Mouse (Mus musculus): ENCODE measurements around the gene Smg6. TPM values are rescaled to one million over a fixed set of nuclear protein-coding genes. Genes with fewer than 3 reads are reported as not detected.

Smg6 gene
- 10 to 100 TPM; 16.0 to 17.5 TPM for total RNA-seq (2021)

- intact Hi-C loops (cut with DNase I): loop anchor here (5.0 kb wide), 1 partner anchor 242 kb away; the partner anchor contains the start of gene Hic1
- DNase-seq (ENCODE audit: low spot score): peak; percentile 86
Measured at GRCm38 (mm10) chr11:74925577-74926387, at the start of gene Smg6, which contains the start of gene Srr. TSS of gene Smg6 (plus strand) at chr11:74925823. TSS of gene Srr (minus strand) at chr11:74925948.

- peak; percentile 44 for DNase-seq (ENCODE audit: low spot score)
- intact Hi-C loops (cut with DNase I): no loop called here
Measured at GRCm38 (mm10) chr11:74876801-74877200, 48.8 kb upstream of the Smg6 start.

- intact Hi-C loops (cut with DNase I): no loop called here
- DNase-seq (ENCODE audit: low spot score): no peak
Measured at GRCm38 (mm10) chr11:74880999-74881398, 44.6 kb upstream of the Smg6 start.

DNA sequence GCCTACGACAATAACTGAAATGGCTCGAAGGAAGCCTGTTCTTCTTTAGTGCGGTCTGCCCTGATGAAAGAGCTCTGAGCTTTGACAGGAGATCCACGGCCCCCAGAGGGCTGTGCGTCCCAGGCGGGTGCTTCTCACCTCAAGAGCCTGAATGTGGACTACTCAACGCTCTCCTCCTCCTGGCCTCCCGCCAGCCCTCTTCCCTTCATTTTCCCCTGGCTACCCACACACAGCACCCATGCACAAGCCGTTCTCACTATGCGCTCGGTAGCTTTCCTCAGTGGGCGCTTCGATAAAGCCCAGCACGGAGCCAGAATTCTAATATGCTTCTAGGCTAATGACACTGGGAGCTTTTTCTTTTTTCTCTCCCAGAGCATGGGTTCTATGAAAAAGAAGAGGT is 43.6 kb upstream of the Smg6 start:
- DNase-seq (ENCODE audit: low spot score): no peak
- intact Hi-C loops (cut with DNase I): no loop called here

DNA sequence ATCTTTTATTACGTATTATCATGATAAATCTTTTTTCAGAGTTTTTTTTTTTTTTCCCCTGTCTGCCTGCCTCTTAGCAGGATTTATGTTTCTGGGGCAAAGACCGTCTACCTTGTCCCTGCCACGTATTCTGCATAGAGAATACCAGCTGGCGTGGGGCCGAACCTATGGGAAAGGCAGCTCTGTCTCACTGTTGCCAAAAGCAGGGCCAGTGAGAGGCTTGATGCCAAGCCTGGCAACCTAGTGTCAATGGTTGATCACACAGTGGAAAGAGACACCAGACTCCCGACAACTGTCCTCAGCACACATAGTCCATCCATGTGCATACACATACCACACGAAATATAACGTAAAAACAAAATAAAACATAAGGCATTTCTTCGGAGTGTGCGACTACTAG is 42.5 kb upstream of the Smg6 start:
- DNase-seq (ENCODE audit: low spot score): no peak
- intact Hi-C loops (cut with DNase I): no loop called here

GRCm38 (mm10) chr11:74894619-74895018 is 31.0 kb upstream of the Smg6 start:
- DNase-seq (ENCODE audit: low spot score): no peak
- intact Hi-C loops (cut with DNase I): no loop called here

DNA sequence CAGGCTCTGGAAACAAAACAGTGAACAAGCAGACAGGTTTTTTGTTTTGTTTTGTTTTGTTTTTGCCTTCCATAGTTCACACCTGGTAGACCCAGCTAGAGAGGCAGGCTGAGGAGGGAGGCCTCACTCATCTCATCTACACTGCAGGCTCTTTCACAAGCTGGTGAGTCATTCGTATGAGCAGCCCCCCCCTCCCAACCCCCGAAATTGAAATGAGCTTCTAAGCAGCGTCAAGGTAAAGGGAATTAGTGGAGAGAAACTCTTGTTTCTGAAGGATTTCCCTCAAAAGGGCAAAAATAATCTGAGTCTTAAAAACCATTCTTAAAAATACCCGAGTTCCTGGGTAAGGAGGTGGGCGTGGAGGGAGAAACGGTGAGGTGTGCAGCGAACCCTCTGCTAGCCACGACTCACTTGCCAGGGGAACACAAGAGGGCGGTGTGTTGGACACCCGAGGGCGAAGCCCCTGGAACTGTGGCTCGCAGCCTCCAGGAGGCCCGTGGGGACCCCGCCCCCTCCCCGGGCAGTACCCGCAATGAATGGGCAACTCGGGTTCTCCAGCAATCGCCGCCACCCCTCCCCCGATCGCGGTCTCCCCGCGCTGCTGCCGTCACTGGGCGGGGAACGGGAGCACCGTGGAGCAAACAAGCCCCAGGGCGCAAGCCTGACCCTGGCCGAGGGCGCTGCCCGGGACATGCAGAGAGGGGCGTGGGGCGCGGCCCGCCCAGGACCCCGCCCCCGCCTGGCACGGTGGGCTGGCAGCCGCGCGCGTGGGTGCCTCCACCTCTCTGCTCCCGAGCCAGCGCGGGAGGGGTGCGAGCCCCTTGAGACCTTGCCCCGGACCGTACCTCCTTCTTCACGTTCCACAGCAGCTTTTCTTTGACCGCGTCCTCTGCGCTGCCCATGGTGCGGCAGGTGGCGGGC is 29.4 kb upstream of the Smg6 start:
- intact Hi-C loops (cut with DNase I): no loop called here
- DNase-seq (ENCODE audit: low spot score): peak; percentile 34

DNA sequence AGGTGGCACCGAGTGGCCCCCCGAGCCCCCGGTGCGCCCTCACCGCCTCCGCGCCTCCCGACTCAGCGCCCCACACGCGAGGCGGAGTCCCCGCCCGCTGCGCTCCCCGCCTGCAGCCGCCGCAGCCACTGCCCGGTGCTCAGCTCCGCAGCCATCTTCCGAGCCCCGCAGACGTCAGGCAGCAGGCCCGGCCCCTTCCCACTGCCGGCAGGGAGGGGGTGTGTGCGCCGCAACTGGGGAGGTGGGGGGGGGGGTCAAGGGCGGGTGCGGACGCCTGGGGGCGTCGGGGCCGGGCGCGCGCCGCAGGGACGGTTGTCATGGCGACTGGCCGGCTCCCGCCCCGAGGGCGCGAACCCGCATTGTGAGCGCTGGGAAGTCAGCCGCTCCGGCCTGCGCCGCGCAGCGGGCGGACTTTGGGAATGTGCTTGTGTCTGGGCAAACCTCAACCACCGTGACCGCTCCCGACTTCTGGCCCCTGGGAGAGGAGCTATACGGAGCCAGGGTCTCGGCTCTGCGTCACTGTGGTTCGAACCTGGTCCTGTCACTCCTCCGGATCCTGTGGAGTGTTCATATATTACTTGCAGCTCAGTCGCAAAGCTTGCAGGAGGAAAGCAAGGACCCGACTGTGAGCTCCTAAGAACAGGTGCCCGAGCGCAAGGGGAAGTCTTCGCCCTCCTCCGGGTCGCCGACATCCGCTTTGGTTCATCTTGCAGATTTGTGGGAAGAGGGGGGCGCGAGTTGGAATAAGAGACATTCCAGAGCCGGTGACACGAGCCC is 28.5 kb upstream of the Smg6 start, which contains the start of gene Sgsm2:
Gene Sgsm2, minus strand, starts transcription at position 160 of the 777 bp plus-strand sequence.
- peak; percentile 44 for DNase-seq (ENCODE audit: low spot score)
- intact Hi-C loops (cut with DNase I): no loop called here

- DNase-seq (ENCODE audit: low spot score): peak; percentile 84
- intact Hi-C loops (cut with DNase I): no loop called here
Measured at GRCm38 (mm10) chr11:74897678-74898516, 27.7 kb upstream of the Smg6 start, which contains the start of gene Tsr1. TSS of gene Tsr1 (plus strand) at chr11:74898071.

GRCm38 (mm10) chr11:74898517-74898827 is 27.2 kb upstream of the Smg6 start:
- DNase-seq (ENCODE audit: low spot score): no peak
- intact Hi-C loops (cut with DNase I): no loop called here

DNA sequence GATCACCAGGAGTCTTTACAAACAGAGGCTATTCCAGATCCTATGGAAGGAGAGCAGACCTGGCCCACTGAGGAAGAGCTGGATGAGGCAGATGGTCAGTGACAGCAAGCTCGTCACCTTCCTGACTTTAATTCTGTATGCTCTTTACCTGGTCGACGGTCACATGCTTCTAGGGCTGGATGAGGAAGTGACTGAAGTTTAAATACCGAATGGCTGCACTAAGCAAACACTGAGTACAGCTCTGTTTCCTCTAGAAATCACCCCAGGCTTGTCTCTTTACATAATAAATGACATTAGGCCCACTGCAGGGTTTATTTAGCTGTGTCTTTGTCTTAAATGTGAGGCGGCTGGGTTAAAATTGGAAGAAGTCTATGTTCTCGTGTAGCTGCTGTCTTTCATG is 24.1 kb upstream of the Smg6 start:
- intact Hi-C loops (cut with DNase I): no loop called here
- DNase-seq (ENCODE audit: low spot score): no peak

DNA sequence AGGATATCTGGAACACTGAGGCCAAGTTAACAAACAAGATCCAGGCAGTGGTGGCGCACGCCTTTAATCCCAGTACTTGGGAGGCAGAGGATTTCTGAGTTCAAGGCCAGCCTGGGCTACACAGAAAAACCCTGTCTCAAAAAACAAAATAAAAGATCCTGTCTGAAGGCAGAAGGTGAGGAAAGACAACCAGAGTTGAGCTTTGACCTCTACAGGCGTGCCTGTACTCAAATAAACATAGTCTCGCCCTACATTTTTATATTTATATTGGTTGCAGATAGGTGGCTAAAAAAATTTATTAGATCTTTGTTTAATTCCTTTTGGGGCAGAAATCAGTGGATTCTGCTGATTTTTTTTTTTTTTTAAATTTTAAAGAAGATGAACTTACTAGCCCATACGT is 23.2 kb upstream of the Smg6 start:
- DNase-seq (ENCODE audit: low spot score): no peak
- intact Hi-C loops (cut with DNase I): no loop called here

DNA sequence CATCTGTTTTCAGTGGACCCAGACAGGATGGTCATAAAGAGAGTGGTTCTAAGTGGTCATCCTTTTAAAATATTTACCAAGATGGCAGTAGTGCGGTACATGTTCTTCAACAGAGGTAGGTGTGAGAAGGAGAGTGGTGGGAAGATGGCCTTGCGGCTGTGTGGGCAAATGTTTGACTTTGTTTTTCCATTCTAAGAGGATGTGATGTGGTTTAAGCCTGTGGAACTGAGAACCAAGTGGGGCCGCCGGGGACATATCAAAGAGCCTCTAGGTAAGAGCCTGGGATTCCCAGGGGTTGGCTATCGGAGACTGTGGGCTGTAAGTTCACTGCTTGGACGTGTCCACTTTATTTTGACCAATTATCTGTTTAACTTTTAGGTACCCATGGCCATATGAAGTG is 17.8 kb upstream of the Smg6 start:
- intact Hi-C loops (cut with DNase I): no loop called here

DNA sequence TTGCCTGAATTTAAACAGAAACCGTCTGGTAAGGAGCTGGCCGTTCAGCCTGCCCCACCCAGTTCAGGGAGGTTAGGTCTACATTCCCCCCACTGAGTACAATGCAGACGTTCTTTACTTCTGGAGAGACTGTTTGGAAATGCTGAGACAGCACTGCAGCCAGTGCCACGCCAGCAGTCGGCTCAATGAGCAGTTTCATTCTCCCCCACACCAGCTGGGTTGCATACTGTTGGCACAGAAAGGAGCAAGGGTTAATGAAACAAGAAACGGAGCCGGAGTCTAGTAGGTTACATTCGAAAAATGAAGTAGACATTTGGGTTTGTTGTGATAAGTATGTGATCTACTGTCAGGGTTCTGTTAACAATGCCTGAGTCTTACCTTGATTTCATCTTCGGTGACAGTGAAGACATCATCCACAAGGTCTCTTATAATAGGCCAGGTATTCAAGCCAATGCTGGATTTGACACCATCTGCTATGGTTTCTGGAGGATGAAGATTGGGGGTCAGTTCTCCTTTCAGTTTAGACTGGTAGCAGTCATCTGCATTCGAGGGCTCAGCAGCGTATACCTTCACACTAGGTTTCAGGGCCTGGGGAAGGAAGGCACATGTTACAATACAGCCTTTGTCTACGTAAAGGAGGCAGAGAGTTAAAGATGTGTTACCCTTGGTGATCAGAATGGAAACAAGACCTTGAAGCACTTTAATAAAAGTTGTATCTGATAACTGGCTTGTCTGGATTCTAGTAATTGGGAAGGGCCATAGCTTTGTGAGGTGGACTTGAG is 16.8 kb upstream of the Smg6 start:
- no peak for DNase-seq (ENCODE audit: low spot score)
- intact Hi-C loops (cut with DNase I): no loop called here

More for the DNA sequence above, 17.8 kb upstream of the Smg6 start:
- no peak for DNase-seq (ENCODE audit: low spot score)

GRCm38 (mm10) chr11:74909978-74910377 is 15.6 kb upstream of the Smg6 start:
- no peak for DNase-seq (ENCODE audit: low spot score)
- intact Hi-C loops (cut with DNase I): no loop called here

GRCm38 (mm10) chr11:74912492-74912891 is 13.1 kb upstream of the Smg6 start:
- intact Hi-C loops (cut with DNase I): no loop called here
- DNase-seq (ENCODE audit: low spot score): no peak

DNA sequence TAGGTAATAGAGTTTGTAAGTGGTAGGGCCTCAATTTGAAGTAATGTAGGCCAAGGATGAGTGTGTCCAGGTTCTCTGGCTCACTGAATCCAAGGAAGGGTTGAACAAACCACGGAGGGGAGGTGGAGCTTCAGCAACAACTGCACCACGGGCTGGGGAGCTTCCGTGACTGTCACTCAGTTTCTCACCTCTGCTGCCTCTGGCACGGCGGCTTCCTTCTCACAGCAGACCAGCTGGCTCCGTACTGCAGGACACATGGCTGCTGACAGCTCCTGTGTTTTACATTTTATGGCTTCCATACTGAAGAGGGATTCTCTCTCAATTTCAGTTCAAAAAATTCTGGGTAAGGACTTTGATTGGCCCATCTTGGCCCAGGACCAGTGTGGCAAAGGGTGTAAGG is 6.4 kb upstream of the Smg6 start:
- intact Hi-C loops (cut with DNase I): no loop called here
- no peak for DNase-seq (ENCODE audit: low spot score)

GRCm38 (mm10) chr11:74924149-74924548 is 1.5 kb upstream of the Smg6 start:
- intact Hi-C loops (cut with DNase I): no loop called here
- DNase-seq (ENCODE audit: low spot score): no peak
